Mouse (Mus musculus) bone marrow, adult 2 months (tissue): ENCODE results near the gene Clp1. TPM values are rescaled to one million over a fixed set of nuclear protein-coding genes. Genes with fewer than 3 reads are reported as not detected.

ENCODE experiments used
- H3K27ac ChIP-seq: fragments of 200-500 bp; 2 replicates; pipeline ENCODE4 v1.5.1; 2012; ENCODE audit warnings: low read depth, mild to moderate bottlenecking, control low read depth, inconsistent platforms, low read length; ENCODE audit not compliant: control insufficient read depth, poor library complexity, insufficient read depth
- H3K4me1 ChIP-seq: fragments of 200-500 bp; 2 replicates; pipeline ENCODE4 v1.6.1; 2011; ENCODE audit warnings: low read length; ENCODE audit not compliant: control insufficient read depth, insufficient read depth
- H3K4me3 ChIP-seq: fragments of 200-500 bp; replicated peaks from 2 replicates; pipeline ENCODE3; 2011; ENCODE audit warnings: mild to moderate bottlenecking, low read depth, low read length, control low read depth; ENCODE audit not compliant: control insufficient read depth
- CTCF ChIP-seq: fragments of 200-500 bp; IDR thresholded peaks from 2 replicates; pipeline ENCODE4 v1.5.1; 2011; ENCODE audit warnings: low read length, control low read depth; ENCODE audit not compliant: control insufficient read depth, insufficient read depth
- POLR2A ChIP-seq: fragments of 200-500 bp; IDR thresholded peaks from 2 replicates; pipeline ENCODE4 v1.6.1; 2011; ENCODE audit warnings: low read depth, mild to moderate bottlenecking, control low read depth, low read length, borderline replicate concordance; ENCODE audit not compliant: control insufficient read depth
- WGBS: fragments of 180-500 bp; shearing (Covaris S2); methylation state at CpG from one replicate; pipeline ENCODE4 v1.1.7; 2018; 5-methylcytosine and 5-hydroxymethylcytosine counted together
- polyA plus RNA-seq: library from polyadenylated mRNA; stranded (reverse); fragments of >200 nt; gene quantifications from 2 replicates; pipeline ENCODE4 v1.2.4, GENCODE M21; 2011; ENCODE audit warnings: low replicate concordance; ENCODE audit not compliant: missing spikeins, insufficient read depth, insufficient read length

Clp1 gene
- polyA plus RNA-seq, 1 experiment: 25.1 TPM

GRCm38 (mm10) chr2:84762295-84762694, 35.1 kb upstream of the Clp1 start:
- H3K27ac ChIP-seq: no peak overlapping the region
- 49% methylated on average over 4 of the region's 4 CpGs for WGBS
- no peak overlapping the region for H3K4me3 ChIP-seq

DNA sequence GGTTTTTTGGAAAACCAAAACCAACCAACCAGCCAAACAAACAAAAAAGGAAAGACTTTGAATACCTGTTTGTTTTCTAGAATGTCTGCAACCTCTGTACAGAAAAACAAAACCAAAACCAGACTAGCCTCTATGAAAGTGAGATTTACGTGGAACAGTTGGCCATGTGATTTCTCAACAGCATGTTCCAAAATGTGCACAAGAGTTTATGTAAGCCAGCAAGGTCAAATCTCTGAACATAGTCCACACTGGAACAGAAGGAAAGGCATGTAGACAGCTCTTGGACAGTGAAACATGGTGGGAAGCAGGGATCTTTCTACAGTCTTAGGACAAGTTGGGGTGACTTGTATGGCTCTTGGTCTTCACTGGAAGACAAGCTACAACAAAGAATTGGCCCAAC, 34.7 kb upstream of the Clp1 start:
- H3K27ac ChIP-seq: no peak overlapping the region

More at GRCm38 (mm10) chr2:84762295-84762694, 35.1 kb upstream of the Clp1 start:
- no peak for TF ChIP-seq CTCF
- TF ChIP-seq POLR2A: no peak
- no peaks in the 10 kb centered on the region for H3K4me1 ChIP-seq

GRCm38 (mm10) chr2:84761309-84761708, 34.2 kb upstream of the Clp1 start:
- H3K27ac ChIP-seq: no peak overlapping the region
- TF ChIP-seq CTCF (no peak), POLR2A (no peak)
- 78% methylated on average over 3 of the region's 3 CpGs for WGBS
- H3K4me1 ChIP-seq: no peaks in the 10 kb centered on the region
- H3K4me3 ChIP-seq: no peak overlapping the region

More for the DNA sequence above, 34.7 kb upstream of the Clp1 start:
- no peak for TF ChIP-seq CTCF
- TF ChIP-seq POLR2A: no peak
- 54% methylated on average over 1 of the region's 1 CpGs for WGBS
- Histone ChIP-seq H3K4me3 (no peak overlapping the region), H3K4me1 (no peaks in the 10 kb centered on the region)

GRCm38 (mm10) chr2:84760777-84761176, 33.6 kb upstream of the Clp1 start:
- TF ChIP-seq CTCF (no peak), POLR2A (no peak)
- Histone ChIP-seq H3K4me1 (no peaks in the 10 kb centered on the region), H3K27ac (no peak overlapping the region), H3K4me3 (no peak overlapping the region)
- WGBS: 67% methylated on average over 8 of the region's 8 CpGs

- WGBS: 2% methylated on average over 2 of the region's 2 CpGs
- no peak overlapping the region for H3K4me3 ChIP-seq
- no peaks in the 10 kb centered on the region for H3K4me1 ChIP-seq
- TF ChIP-seq POLR2A (no peak), CTCF (no peak)
- H3K27ac ChIP-seq: no peak overlapping the region
Measured at GRCm38 (mm10) chr2:84758542-84759127, 31.5 kb upstream of the Clp1 start.

DNA sequence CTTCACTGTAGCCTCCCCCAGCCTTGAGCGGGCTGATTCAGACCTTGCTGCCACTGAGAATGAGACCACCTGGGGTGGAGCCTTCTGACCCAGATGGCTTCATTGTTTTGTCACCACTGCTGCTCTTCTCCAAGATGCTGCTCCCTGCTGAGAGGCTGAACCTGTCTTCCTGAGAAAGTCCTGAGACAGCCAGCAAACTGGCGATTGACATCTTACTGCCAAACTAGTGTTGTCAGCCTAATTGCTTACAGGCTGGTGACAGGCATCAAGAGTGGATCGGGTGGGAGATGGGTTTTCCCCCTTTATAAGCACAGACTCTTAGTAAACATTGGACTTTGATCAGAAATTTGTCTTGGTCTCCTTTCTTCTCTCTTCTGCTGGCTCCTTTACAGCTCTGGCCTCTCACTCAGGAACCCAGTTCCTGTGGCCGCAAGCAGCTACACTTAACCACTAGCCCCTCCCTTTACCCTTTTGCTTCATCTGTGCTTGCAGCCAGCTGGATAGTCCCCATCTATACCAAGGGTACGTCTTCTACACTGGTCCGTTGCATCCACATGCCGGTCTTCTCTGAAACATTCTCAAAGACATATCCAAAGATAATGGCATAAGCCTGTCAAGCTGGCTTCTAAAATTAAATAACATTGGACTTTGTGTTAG, 30.0 kb upstream of the Clp1 start:
- Histone ChIP-seq H3K27ac (no peak overlapping the region), H3K4me3 (no peak overlapping the region), H3K4me1 (no peaks in the 10 kb centered on the region)
- no peak for TF ChIP-seq POLR2A
- TF ChIP-seq CTCF: no peak
- 56% methylated on average over 7 of the region's 7 CpGs for WGBS

- 80% methylated on average over 5 of the region's 5 CpGs for WGBS
- Histone ChIP-seq H3K27ac (no peak overlapping the region), H3K4me3 (no peak overlapping the region), H3K4me1 (no peaks in the 10 kb centered on the region)
- TF ChIP-seq CTCF (no peak), POLR2A (no peak)
Measured at GRCm38 (mm10) chr2:84756245-84756644, 29.1 kb upstream of the Clp1 start.

DNA sequence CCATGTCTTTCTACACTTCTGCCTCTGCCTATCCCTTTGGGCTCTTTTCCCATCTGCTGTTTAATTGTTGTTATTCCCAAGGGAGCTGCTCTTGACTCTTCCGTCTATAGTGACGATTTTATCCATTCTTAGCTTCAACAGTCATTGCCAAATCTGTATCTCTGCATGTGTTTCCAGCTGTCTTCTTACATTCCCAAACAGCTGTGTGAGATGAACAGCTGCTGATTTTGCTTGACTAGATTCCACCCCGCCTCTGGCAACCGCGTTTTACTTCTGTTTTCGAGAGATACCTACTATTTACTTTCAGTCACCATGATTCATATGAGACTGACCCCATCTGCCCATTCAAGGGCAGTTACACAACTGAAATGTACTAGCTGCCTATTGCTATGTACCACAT, 23.0 kb upstream of the Clp1 start:
- H3K27ac ChIP-seq: no peak overlapping the region
- TF ChIP-seq POLR2A (no peak), CTCF (no peak)
- no peak overlapping the region for H3K4me3 ChIP-seq
- 62% methylated on average over 6 of the region's 6 CpGs for WGBS
- no peaks in the 10 kb centered on the region for H3K4me1 ChIP-seq
